Mouse (Mus musculus) kidney, adult 2 months (tissue): Measurements from ENCODE around the gene Senp1. TPM values are rescaled to one million over a fixed set of nuclear protein-coding genes. Genes with fewer than 3 reads are reported as not detected.

Experiments
- DNase-seq: peaks from one replicate; pipeline ENCODE4 v3.0.0; 2021
- H3K27ac ChIP-seq: fragments of 200-500 bp; 2 replicates; pipeline ENCODE4 v1.5.1; 2012; ENCODE audit warnings: low read depth, low read length, control low read depth, inconsistent platforms; ENCODE audit not compliant: insufficient read depth
- H3K27me3 ChIP-seq: fragments of 200-500 bp; replicated peaks from 2 replicates; pipeline ENCODE4 v1.6.1; 2012; ENCODE audit warnings: mild to moderate bottlenecking, moderate library complexity, low read length, inconsistent platforms; ENCODE audit not compliant: control insufficient read depth, insufficient read depth
- H3K36me3 ChIP-seq: fragments of 200-500 bp; 2 replicates; pipeline ENCODE4 v1.6.1; 2012; ENCODE audit warnings: mild to moderate bottlenecking, moderate library complexity, low read length, inconsistent platforms; ENCODE audit not compliant: control insufficient read depth, insufficient read depth
- H3K4me1 ChIP-seq: fragments of 200-500 bp; 2 replicates; pipeline ENCODE4 v1.6.1; 2011; ENCODE audit warnings: low read length; ENCODE audit not compliant: control insufficient read depth, insufficient read depth
- H3K4me3 ChIP-seq: fragments of 200-500 bp; 2 replicates; pipeline ENCODE4 v1.5.1; 2011; ENCODE audit warnings: mild to moderate bottlenecking, low read depth, low read length, control low read depth; ENCODE audit not compliant: insufficient read depth
- CTCF ChIP-seq: fragments of 200-500 bp; conservative IDR thresholded peaks from 2 replicates; pipeline ENCODE4 v1.5.1; 2011; ENCODE audit warnings: low read depth, mild to moderate bottlenecking, control low read depth, low read length, moderate library complexity, mixed read lengths; ENCODE audit not compliant: insufficient read depth, insufficient read length
- POLR2A ChIP-seq: fragments of 200-500 bp; IDR thresholded peaks from one replicate; pipeline ENCODE4 v1.6.1; 2011; ENCODE audit warnings: low read depth, low read length, control low read depth
- WGBS: fragments of 180-500 bp; shearing (Covaris S2); methylation state at CpG from one replicate; pipeline ENCODE4 v1.1.7; 2018; 5-methylcytosine and 5-hydroxymethylcytosine counted together
- polyA plus RNA-seq: library from polyadenylated mRNA; depleted of rRNA; stranded (reverse); fragments of >200 nt; gene quantifications from 2 replicates; pipeline ENCODE4 v1.2.3, GENCODE M21; 2012

Senp1 gene
- polyA plus RNA-seq, 1 experiment, result 8.1 TPM

DNA sequence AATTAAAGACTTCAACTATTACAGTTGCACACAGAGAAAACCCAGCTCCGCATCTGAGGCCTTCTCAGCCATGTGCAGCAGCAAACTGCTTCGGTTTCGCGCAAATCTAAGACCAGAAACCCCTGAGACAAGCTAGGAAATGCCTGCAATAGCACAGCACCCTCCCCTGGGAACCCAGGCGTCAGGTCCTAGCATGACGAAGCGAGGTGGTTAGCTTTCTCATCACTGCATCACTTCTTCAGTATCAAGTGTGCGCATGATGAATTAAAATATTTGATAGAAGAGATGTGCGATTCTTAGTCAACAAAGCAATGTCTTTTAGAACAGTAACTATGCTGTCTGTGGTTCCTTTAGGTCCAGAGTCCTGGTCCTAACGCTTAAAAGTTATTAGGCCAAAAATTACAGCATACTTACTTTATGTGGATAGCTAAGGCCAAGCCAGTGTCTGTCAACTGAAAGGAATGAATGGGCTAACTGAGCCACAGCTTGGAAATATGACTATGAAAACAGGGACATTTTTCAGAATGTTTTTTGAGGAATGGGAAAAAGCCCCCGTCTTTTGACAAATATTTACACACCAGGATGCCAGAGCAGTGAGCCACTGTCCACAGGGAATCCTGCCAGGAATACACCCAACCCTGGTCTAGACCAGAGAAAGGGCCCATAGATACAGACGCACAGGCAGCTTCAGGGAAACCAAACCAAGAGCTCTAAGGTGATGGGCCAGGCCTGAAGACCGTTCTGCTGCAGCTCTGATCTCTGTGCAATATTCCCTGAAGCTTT is 44.4 kb downstream of the Senp1 start:
- DNase-seq, result no peak
- no peaks in the 10 kb centered on the region for H3K4me1 ChIP-seq
- peaks cover 9% of the 10 kb centered on the region for H3K36me3 ChIP-seq
- H3K27me3 ChIP-seq, result no peaks in the 10 kb centered on the region
- H3K27ac ChIP-seq, result no peak overlapping the region
- TF ChIP-seq POLR2A (no peak), CTCF (no peak)
- H3K4me3 ChIP-seq, result no peak overlapping the region
- 94% methylated on average over 13 of the region's 13 CpGs for WGBS

DNA sequence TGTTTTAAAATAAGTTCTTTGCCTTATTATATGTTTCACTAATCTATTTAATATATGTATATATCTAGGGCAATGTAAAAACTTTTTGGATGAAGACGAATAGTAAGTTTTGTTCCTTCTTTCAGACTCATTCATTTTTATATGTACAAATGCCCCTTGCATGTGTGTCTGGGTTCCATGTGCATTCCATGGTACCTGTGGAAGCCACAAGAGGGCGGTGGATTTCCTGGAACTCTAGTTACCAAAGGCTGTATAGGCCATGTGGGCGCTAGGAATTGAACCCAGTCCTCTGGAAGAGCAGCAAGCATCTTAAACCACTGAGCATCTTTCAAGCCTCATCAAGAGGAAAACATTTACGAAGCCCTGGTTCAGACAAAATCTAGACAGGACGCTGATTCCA is 49.2 kb downstream of the Senp1 start:
- Histone ChIP-seq H3K36me3 (peaks cover 9% of the 10 kb centered on the region; the same call in 1 of the 2 replicates), H3K4me1 (no peaks in the 10 kb centered on the region), H3K27me3 (no peaks in the 10 kb centered on the region), H3K27ac (no peak overlapping the region), H3K4me3 (no peak overlapping the region)
- WGBS, result 100% methylated on average over 5 of the region's 5 CpGs
- DNase-seq, result no peak
- no peak for TF ChIP-seq CTCF

DNA sequence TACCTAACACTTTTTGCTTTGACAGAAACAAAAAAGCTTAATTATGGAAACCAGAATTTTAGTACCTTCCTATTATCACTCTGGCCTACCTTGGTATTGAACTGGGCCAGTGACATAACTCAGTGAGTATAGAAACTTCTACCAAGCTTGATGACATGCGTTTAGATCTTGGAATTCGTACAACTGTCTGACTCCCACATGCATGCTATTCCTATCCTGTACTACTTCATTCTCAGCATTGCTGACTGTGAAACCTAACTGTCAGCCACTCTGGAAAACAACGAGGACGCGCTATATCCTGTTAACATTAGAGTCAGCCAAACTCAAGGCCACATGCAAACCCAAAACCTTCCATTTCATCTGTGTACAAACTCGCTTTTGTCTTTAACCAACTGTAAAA is 49.6 kb downstream of the Senp1 start:
- H3K36me3 ChIP-seq, result peaks cover 9% of the 10 kb centered on the region; the same call in 1 of the 2 replicates
- no peaks in the 10 kb centered on the region for H3K4me1 ChIP-seq
- H3K27me3 ChIP-seq, result no peaks in the 10 kb centered on the region
- H3K27ac ChIP-seq, result no peak overlapping the region
- 92% methylated on average over 6 of the region's 6 CpGs for WGBS
- DNase-seq, result no peak
- TF ChIP-seq POLR2A, result no peak
- TF ChIP-seq CTCF, result no peak
- H3K4me3 ChIP-seq, result no peak overlapping the region

DNA sequence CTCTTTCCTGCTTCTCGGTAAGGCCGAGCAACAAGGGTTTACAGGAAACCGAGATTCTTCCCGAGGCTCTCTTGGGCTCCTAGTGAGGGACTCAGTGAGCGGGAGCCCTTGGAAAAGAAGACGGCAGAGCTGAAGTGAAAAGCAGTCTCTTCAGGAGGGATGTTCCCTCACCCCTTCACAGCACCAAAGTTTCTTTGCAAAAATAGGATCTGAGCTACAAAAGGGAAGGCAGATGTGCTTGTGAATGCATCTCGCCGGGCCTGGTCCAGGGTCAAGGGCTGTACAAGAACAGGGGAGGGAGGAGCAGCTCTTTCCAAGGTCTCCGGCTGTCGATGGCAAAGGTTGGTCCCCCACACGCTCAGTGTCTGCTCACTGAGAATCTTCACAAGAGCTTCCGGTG is 51.0 kb downstream of the Senp1 start:
- no peak overlapping the region for H3K4me3 ChIP-seq
- no peaks in the 10 kb centered on the region for H3K4me1 ChIP-seq
- no peaks in the 10 kb centered on the region for H3K27me3 ChIP-seq
- peaks cover 9% of the 10 kb centered on the region; the same call in 1 of the 2 replicates for H3K36me3 ChIP-seq
- WGBS, result 91% methylated on average over 12 of the region's 12 CpGs
- DNase-seq, result no peak
- TF ChIP-seq POLR2A (no peak), CTCF (no peak)
- no peak overlapping the region for H3K27ac ChIP-seq

DNA sequence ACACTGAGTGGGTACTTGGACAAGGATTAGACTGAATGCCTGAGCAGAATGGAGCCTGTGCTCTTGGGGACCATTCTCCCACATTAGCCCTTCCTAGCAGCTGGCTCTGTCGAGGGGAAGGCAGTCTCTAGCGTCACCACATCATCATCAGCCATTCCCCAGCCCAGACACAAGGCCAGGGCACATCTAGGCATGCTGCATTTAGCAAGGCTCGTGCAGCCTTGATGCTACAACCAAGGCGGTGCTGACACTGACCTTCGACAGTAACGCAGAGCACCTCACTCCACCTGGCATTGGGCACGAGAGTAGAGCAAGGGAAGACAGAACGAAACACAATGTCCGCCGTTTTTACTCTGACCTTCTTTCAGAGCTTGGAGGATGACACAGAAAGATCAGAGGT is 53.9 kb downstream of the Senp1 start:
- Histone ChIP-seq H3K27ac (no peak overlapping the region), H3K4me3 (no peak overlapping the region), H3K4me1 (no peaks in the 10 kb centered on the region), H3K36me3 (no peaks in the 10 kb centered on the region; the same call in 1 of the 2 replicates), H3K27me3 (no peaks in the 10 kb centered on the region)
- DNase-seq, result no peak
- WGBS, result 90% methylated on average over 10 of the region's 10 CpGs
- TF ChIP-seq POLR2A (no peak), CTCF (no peak)

DNA sequence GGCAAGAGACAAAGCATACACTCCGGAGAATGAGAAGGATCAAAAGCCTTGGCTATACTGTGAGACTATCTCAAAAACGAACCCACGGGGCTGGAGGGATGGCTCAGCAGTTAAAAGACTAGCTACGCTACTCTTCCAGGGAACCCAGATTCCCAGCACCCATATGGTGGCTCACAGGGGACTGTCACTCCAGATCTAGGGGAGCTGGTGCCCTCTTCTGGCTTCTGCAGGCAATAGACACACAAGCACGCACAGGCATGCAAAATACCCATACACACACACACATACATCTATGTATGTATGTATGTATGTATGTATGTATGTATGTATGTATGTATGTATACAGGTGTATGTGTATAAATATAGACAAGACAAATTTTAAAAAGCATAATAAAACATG is 57.0 kb downstream of the Senp1 start:
- Histone ChIP-seq H3K4me1 (no peaks in the 10 kb centered on the region), H3K36me3 (no peaks in the 10 kb centered on the region), H3K4me3 (no peak overlapping the region), H3K27ac (no peak overlapping the region), H3K27me3 (no peaks in the 10 kb centered on the region)
- TF ChIP-seq POLR2A (no peak), CTCF (no peak)
- 93% methylated on average over 5 of the region's 5 CpGs for WGBS
- no peak for DNase-seq

DNA sequence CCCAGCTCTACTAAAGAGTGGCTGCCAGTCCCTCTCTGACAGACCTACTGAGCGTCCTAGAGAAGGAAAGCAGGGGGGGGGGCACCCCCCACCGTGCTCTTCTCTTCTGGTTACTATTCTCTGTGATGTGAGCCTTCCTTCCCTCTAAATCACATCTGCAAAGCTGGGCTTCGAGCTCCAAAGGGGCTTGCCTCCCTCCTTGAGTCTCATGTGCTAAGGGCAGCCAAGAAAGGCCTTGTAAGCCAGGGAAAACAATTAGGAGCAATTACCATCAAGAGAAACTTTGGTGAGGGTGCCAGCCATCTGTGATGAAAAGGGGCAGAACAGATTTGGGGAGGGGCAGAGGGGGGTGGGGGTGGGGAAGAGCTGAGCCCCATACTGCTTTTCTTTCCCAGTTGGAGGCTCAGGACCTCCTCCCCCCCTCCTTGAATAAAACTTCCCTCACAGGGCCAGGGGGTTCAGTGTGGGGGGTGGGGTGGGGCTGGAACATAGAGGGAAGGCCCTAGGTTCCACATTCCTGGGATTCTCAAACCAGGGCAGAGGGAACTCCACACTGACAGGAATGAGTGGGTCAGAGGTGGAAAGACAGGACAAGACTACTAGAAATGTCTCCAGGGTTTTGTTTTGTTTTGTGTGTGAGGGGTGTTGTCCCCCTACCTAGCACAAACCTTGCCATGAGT is 58.3 kb downstream of the Senp1 start:
- no peak overlapping the region for H3K4me3 ChIP-seq
- no peak for TF ChIP-seq POLR2A
- TF ChIP-seq CTCF, result no peak
- 41% methylated on average over 3 of the region's 3 CpGs for WGBS

More for the DNA sequence above, 58.3 kb downstream of the Senp1 start:
- Histone ChIP-seq H3K27ac (no peak overlapping the region), H3K36me3 (no peaks in the 10 kb centered on the region), H3K27me3 (no peaks in the 10 kb centered on the region), H3K4me1 (no peaks in the 10 kb centered on the region)
- DNase-seq, result no peak
